Mouse (Mus musculus) cerebellum, postnatal 14 days (tissue): ENCODE results near the gene Vgll4.
A peak's percentile ranks its signal among the peaks of the same experiment; 100 is the strongest.

ENCODE experiments used
- DNase-seq, 2 experiments: peaks; one replicate each; pipeline ENCODE4 v3.0.0; 2021; ENCODE audit warnings: mixed read lengths in 2 of 2

Vgll4 gene

GRCm38 (mm10) chr6:114969213-114970120, at the start of gene Vgll4:
TSS of gene Vgll4 (minus strand) at chr6:114969994.
- DNase-seq, result peak; percentile 68 to 72

- no peak for DNase-seq
Measured at GRCm38 (mm10) chr6:115015461-115015860, 45.7 kb upstream of the Vgll4 start.

- no peak for DNase-seq
Measured at GRCm38 (mm10) chr6:115013574-115013973, 43.8 kb upstream of the Vgll4 start.

- DNase-seq, result no peak
Measured at GRCm38 (mm10) chr6:115011792-115012191, 42.0 kb upstream of the Vgll4 start.

- no peak for DNase-seq
Measured at GRCm38 (mm10) chr6:115010815-115011214, 41.0 kb upstream of the Vgll4 start.

GRCm38 (mm10) chr6:115010304-115010703, 40.5 kb upstream of the Vgll4 start:
- no peak for DNase-seq

- peak; percentile 88 to 92 for DNase-seq
Measured at GRCm38 (mm10) chr6:115007728-115008127, 37.9 kb upstream of the Vgll4 start.

GRCm38 (mm10) chr6:115006948-115007347, 37.2 kb upstream of the Vgll4 start:
- DNase-seq, result no peak

GRCm38 (mm10) chr6:115006065-115006464, 36.3 kb upstream of the Vgll4 start:
- DNase-seq, result no peak

GRCm38 (mm10) chr6:115005351-115005890, 35.6 kb upstream of the Vgll4 start:
- DNase-seq, result peak; percentile 45 to 47

- DNase-seq, result peak; percentile 31 to 41
Measured at GRCm38 (mm10) chr6:115004636-115005035, 34.8 kb upstream of the Vgll4 start.

GRCm38 (mm10) chr6:114998374-114999031, 28.7 kb upstream of the Vgll4 start:
- no peak for DNase-seq

- DNase-seq, result no peak
Measured at GRCm38 (mm10) chr6:114997471-114997870, 27.7 kb upstream of the Vgll4 start.

- no peak for DNase-seq
Measured at GRCm38 (mm10) chr6:114996910-114997309, 27.1 kb upstream of the Vgll4 start.

- no peak for DNase-seq
Measured at GRCm38 (mm10) chr6:114994079-114994478, 24.3 kb upstream of the Vgll4 start.

- no peak for DNase-seq
Measured at GRCm38 (mm10) chr6:114993659-114994058, 23.9 kb upstream of the Vgll4 start.

GRCm38 (mm10) chr6:114991909-114992308, 22.1 kb upstream of the Vgll4 start:
- no peak for DNase-seq

GRCm38 (mm10) chr6:114988619-114988980, 18.8 kb upstream of the Vgll4 start:
- DNase-seq, result no peak

- DNase-seq, result peak in 1 of 2 experiments; percentile 23
Measured at GRCm38 (mm10) chr6:114987966-114988618, 18.3 kb upstream of the Vgll4 start.

- no peak for DNase-seq
Measured at GRCm38 (mm10) chr6:114982671-114983070, 12.9 kb upstream of the Vgll4 start.

GRCm38 (mm10) chr6:114979715-114980114, 9.9 kb upstream of the Vgll4 start:
- no peak for DNase-seq

- no peak for DNase-seq
Measured at GRCm38 (mm10) chr6:114976915-114977419, 7.2 kb upstream of the Vgll4 start.

- no peak for DNase-seq
Measured at GRCm38 (mm10) chr6:114974331-114974730, 4.5 kb upstream of the Vgll4 start.
